Mouse (Mus musculus): ENCODE data around the gene Zfp971. TPM values are rescaled to one million over a fixed set of nuclear protein-coding genes. Genes with fewer than 3 reads are reported as not detected.
"Not testable (repeated sequence)": the region's sequence is repeated elsewhere in the genome, so short reads cannot be mapped to it uniquely, and the experiment has no call there.

Gene Zfp971
- polyA plus RNA-seq (2015; fragmentation: Nextera tagmentation; extraction: Ambion mirVana): 11.3 and 11.7 TPM in 2 replicates

- not testable (repeated sequence) for H3K27me3 ChIP-seq (replicated peaks; ENCODE audit: control insufficient read depth, insufficient read depth, low read length); H3K4me1 ChIP-seq (ENCODE audit: control insufficient read depth, insufficient read depth, low read depth, low read length); H3K9me3 ChIP-seq (ENCODE audit: control insufficient read depth, low read length); ATAC-seq; H3K36me3 ChIP-seq (ENCODE audit: control insufficient read depth, insufficient read depth, low read length)
- Histone ChIP-seq H3K27ac (ENCODE audit: low read depth, low read length) (peak within 1 kb of the TSS; percentile 44; the same call in 1 of the 2 replicates), H3K4me2 (ENCODE audit: low read length) (peak within 1 kb of the TSS; percentile 57), H3K4me3 (ENCODE audit: low read length) (peak within 1 kb of the TSS; percentile 56), H3K9ac (ENCODE audit: low read depth, low read length) (peak within 1 kb of the TSS; percentile 63)
- WGBS: 1% methylated on average over 12 of the region's 15 CpGs
Observed at GRCm38 (mm10) chr2:178023011-178023611, at the start of gene Zfp971. Gene Zfp971 (plus strand): TSS chr2:178023284.

- not testable (repeated sequence) for H3K9me3 ChIP-seq (ENCODE audit: control insufficient read depth, low read length); H3K36me3 ChIP-seq (ENCODE audit: control insufficient read depth, insufficient read depth, low read length); H3K27ac ChIP-seq (ENCODE audit: low read depth, low read length); H3K4me2 ChIP-seq (ENCODE audit: low read length); H3K9ac ChIP-seq (ENCODE audit: low read depth, low read length); H3K4me3 ChIP-seq (ENCODE audit: low read length); ATAC-seq; H3K27me3 ChIP-seq (replicated peaks; ENCODE audit: control insufficient read depth, insufficient read depth, low read length); H3K4me1 ChIP-seq (ENCODE audit: control insufficient read depth, insufficient read depth, low read depth, low read length)
- WGBS: 79% methylated on average over 7 of the region's 7 CpGs
Observed at GRCm38 (mm10) chr2:177974814-177975213, 48.3 kb upstream of the Zfp971 start.

GRCm38 (mm10) chr2:178019486-178019885 is 3.6 kb upstream of the Zfp971 start:
- H3K27me3 ChIP-seq (replicated peaks; ENCODE audit: control insufficient read depth, insufficient read depth, low read length); H3K4me3 ChIP-seq (ENCODE audit: low read length); ATAC-seq; H3K9me3 ChIP-seq (ENCODE audit: control insufficient read depth, low read length); H3K27ac ChIP-seq (ENCODE audit: low read depth, low read length); H3K36me3 ChIP-seq (ENCODE audit: control insufficient read depth, insufficient read depth, low read length); H3K4me2 ChIP-seq (ENCODE audit: low read length); H3K9ac ChIP-seq (ENCODE audit: low read depth, low read length); H3K4me1 ChIP-seq (ENCODE audit: control insufficient read depth, insufficient read depth, low read depth, low read length): not testable (repeated sequence)
- WGBS: 89% methylated on average over 3 of the region's 3 CpGs

GRCm38 (mm10) chr2:178020773-178021172 is 2.3 kb upstream of the Zfp971 start:
- not testable (repeated sequence) for H3K9ac ChIP-seq (ENCODE audit: low read depth, low read length); H3K27ac ChIP-seq (ENCODE audit: low read depth, low read length); H3K4me3 ChIP-seq (ENCODE audit: low read length); H3K36me3 ChIP-seq (ENCODE audit: control insufficient read depth, insufficient read depth, low read length); ATAC-seq; H3K4me2 ChIP-seq (ENCODE audit: low read length); H3K27me3 ChIP-seq (replicated peaks; ENCODE audit: control insufficient read depth, insufficient read depth, low read length); H3K9me3 ChIP-seq (ENCODE audit: control insufficient read depth, low read length); H3K4me1 ChIP-seq (ENCODE audit: control insufficient read depth, insufficient read depth, low read depth, low read length)
- 86% methylated on average over 8 of the region's 8 CpGs for WGBS

DNA sequence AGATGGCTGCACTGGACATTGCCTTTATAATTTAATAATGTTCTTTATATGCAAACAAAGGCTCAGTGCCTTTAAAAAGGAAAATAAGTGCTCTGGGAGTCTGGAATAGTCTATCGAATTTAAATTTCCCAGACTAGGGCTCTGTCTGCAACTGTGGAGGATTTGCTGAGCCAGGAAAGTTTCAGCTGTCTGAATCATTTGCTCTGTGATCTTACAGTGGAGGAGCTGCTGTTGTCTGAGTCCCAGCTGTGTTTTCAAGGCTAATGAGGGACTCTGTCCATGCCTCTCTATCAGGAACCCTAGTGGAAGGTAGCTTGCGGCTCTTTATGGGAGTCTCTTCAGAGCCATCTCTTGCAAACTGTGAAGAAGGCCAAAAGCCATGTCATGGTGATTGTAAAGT is 777 bp downstream of the Zfp971 start:
- H3K4me1 ChIP-seq (ENCODE audit: control insufficient read depth, insufficient read depth, low read depth, low read length); H3K27ac ChIP-seq (ENCODE audit: low read depth, low read length); H3K27me3 ChIP-seq (replicated peaks; ENCODE audit: control insufficient read depth, insufficient read depth, low read length); ATAC-seq; H3K9me3 ChIP-seq (ENCODE audit: control insufficient read depth, low read length); H3K36me3 ChIP-seq (ENCODE audit: control insufficient read depth, insufficient read depth, low read length): not testable (repeated sequence)
- 21% methylated on average over 2 of the region's 2 CpGs for WGBS
- Histone ChIP-seq H3K4me2 (ENCODE audit: low read length) (peak overlapping the region; percentile 57), H3K4me3 (ENCODE audit: low read length) (peak overlapping the region; percentile 56), H3K9ac (ENCODE audit: low read depth, low read length) (peak overlapping the region; percentile 63)

DNA sequence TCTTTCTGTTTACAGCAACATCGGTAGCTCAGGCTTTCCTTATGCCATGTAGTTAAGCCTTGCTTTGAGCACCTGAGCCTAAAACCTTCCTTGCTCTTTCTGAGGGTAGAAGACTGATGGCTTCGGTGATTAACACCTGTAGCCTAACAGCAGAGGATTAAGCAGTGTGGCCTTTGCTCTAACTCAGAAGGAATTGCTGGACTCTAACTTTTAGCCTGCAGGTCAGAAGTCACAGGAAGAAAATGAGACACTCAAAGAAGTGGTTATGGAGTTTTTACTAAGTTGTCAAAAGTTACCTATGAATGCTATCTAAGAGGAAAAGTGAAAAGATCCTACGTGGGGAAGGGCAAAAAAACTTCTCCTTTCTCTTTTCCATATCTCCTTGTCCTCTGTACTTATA is 4.5 kb downstream of the Zfp971 start:
- H3K27ac ChIP-seq (ENCODE audit: low read depth, low read length): not testable (repeated sequence)

GRCm38 (mm10) chr2:178058195-178058594 is 35.1 kb downstream of the Zfp971 start:
- H3K4me2 ChIP-seq (ENCODE audit: low read length): no peak overlapping the region
- no peak overlapping the region for H3K9ac ChIP-seq (ENCODE audit: low read depth, low read length)
- H3K4me3 ChIP-seq (ENCODE audit: low read length): no peak overlapping the region
- H3K4me1 ChIP-seq (ENCODE audit: control insufficient read depth, insufficient read depth, low read depth, low read length): no peaks in the 10 kb centered on the region
- WGBS: 13% methylated on average over 1 of the region's 1 CpGs
- peaks cover 7% of the 10 kb centered on the region for H3K9me3 ChIP-seq (ENCODE audit: control insufficient read depth, low read length)
- no peak overlapping the region for H3K27ac ChIP-seq (ENCODE audit: low read depth, low read length)
- no peaks in the 10 kb centered on the region for H3K27me3 ChIP-seq (replicated peaks; ENCODE audit: control insufficient read depth, insufficient read depth, low read length)
- H3K36me3 ChIP-seq (ENCODE audit: control insufficient read depth, insufficient read depth, low read length): peaks cover 3% of the 10 kb centered on the region; the same call in 1 of the 2 replicates
- no peak for ATAC-seq

More for the DNA sequence above, 4.5 kb downstream of the Zfp971 start:
- H3K9ac ChIP-seq (ENCODE audit: low read depth, low read length); H3K4me1 ChIP-seq (ENCODE audit: control insufficient read depth, insufficient read depth, low read depth, low read length); H3K36me3 ChIP-seq (ENCODE audit: control insufficient read depth, insufficient read depth, low read length); H3K27me3 ChIP-seq (replicated peaks; ENCODE audit: control insufficient read depth, insufficient read depth, low read length); H3K9me3 ChIP-seq (ENCODE audit: control insufficient read depth, low read length); H3K4me2 ChIP-seq (ENCODE audit: low read length); H3K4me3 ChIP-seq (ENCODE audit: low read length); ATAC-seq: not testable (repeated sequence)
- 95% methylated on average over 2 of the region's 3 CpGs for WGBS

- Histone ChIP-seq H3K4me2 (ENCODE audit: low read length) (peak within 1 kb of the TSS; percentile 48), H3K9ac (ENCODE audit: low read depth, low read length) (peak within 1 kb of the TSS; percentile 50; the same call in 1 of the 2 replicates), H3K4me3 (ENCODE audit: low read length) (peak within 1 kb of the TSS; percentile 39)
- H3K27ac ChIP-seq (ENCODE audit: low read depth, low read length); H3K27me3 ChIP-seq (replicated peaks; ENCODE audit: control insufficient read depth, insufficient read depth, low read length); H3K9me3 ChIP-seq (ENCODE audit: control insufficient read depth, low read length); H3K4me1 ChIP-seq (ENCODE audit: control insufficient read depth, insufficient read depth, low read depth, low read length); H3K36me3 ChIP-seq (ENCODE audit: control insufficient read depth, insufficient read depth, low read length); ATAC-seq: not testable (repeated sequence)
- WGBS: 0% methylated on average over 2 of the region's 14 CpGs
Observed at GRCm38 (mm10) chr2:178078166-178078717, 55.2 kb downstream of the Zfp971 start, which contains the start of gene Zfp931. Gene Zfp931 (minus strand): TSS chr2:178078476.

Measured in hindbrain, embryonic 16.5 days (tissue).